Mouse (Mus musculus) colon, adult 2 months (tissue): Measurements from ENCODE around the gene Cox7a2l. TPM values are rescaled to one million over a fixed set of nuclear protein-coding genes. Genes with fewer than 3 reads are reported as not detected.

Experiments used
- polyA plus RNA-seq: library from polyadenylated mRNA; depleted of rRNA; stranded (reverse); fragments of >200 nt; gene quantifications from 2 replicates; pipeline ENCODE4 v1.2.3, GENCODE M21; 2012; rRNA removed

The Cox7a2l gene
- polyA plus RNA-seq = 103 and 115 TPM in 2 replicates

DNA sequence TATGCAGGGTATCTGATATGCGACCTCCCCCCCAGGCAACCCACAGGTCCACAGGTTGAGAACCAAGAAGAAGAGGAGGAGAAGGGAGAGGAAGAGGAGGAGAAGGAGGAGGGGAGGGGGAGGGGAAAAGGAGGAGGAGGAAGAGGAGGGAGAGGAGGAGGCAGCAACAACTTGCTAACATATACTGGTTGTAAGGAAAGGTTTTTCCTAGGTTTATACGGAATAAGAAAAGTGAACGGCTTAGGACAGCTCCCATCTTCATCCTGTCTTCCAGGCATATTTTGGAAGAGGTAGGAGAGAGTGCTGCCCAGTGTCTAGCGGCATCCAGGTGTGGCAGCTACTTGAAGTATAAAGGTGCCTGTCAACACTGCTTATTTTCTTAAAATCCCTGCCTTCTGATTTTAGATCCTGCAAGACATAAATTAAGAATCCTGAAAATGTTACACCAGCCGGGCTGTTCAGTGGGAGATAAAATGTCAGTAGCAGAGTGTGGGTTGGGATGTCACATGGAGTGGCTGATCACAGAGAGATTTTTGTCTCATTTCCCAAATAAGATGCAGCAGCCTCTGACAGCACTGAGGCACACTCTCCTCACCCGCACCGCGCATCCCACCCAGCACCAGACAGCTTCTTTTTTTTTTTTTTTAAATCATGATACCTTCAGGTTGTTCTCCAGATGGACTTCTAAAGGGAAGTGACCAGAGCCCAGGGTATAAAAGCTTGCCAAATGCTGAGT lies at the start of gene Cox7a2l:
Gene Cox7a2l, minus strand, starts transcription at position 51 of the 736 bp plus-strand sequence.

Other genes with a start within 250 kb of the Cox7a2l start
- 8.8 and 10.1 TPM in 2 replicates for gene Eml4, start 166.4 kb downstream of the Cox7a2l start, polyA plus RNA-seq
- gene Kcng3, start 114.6 kb upstream of the Cox7a2l start, polyA plus RNA-seq = 0.28 and 0.44 TPM in 2 replicates
- gene Mta3, start 188.8 kb upstream of the Cox7a2l start, polyA plus RNA-seq = 37.1 and 39.0 TPM in 2 replicates